Mouse (Mus musculus) left cerebral cortex, postnatal 4 days (tissue): Measurements from ENCODE around the gene Fshr. TPM values are rescaled to one million over a fixed set of nuclear protein-coding genes. Genes with fewer than 3 reads are reported as not detected.

Source experiments
- DNase-seq: peaks from one replicate; pipeline ENCODE4 v3.0.0-alpha.2; 2022
- intact Hi-C: fragments of 180-260 bp; cut with DNase I; formaldehyde crosslinking; loops from one replicate; pipeline ENCODE4 v1.15.1; 2025
- total RNA-seq, 2 experiments: library from RNA; stranded (reverse); gene quantifications; 2 replicates each; pipeline ENCODE4 v1.2.3; 2021

The Fshr gene
- total RNA-seq, 2 experiments from 2014 or later: not detected

- intact Hi-C loops: no loop called here
- DNase-seq: no peak
Observed at GRCm38 (mm10) chr17:89036049-89036448, 164.4 kb downstream of the Fshr start.

DNA sequence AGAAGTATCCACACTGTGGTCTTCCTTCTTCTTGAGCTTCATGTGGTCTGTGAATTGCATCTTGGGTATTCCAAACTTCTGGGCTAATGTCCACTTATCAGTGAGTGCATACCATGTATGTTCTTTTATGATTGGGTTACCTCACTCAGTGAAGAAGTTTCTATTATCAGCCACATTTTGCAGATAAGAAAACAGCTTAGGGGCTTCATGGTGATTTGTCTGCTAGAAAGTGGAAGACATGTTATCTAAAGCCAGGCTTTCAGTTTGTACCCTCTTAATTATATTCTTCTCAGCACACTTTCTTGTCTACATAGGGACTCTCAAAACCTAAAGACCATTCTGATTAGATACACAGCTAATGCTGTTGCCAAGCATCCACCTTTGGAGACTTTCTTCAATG is 165.8 kb downstream of the Fshr start:
- DNase-seq: no peak
- intact Hi-C loops: no loop called here

GRCm38 (mm10) chr17:89032981-89033380 is 167.5 kb downstream of the Fshr start:
- intact Hi-C loops: no loop called here
- DNase-seq: no peak

DNA sequence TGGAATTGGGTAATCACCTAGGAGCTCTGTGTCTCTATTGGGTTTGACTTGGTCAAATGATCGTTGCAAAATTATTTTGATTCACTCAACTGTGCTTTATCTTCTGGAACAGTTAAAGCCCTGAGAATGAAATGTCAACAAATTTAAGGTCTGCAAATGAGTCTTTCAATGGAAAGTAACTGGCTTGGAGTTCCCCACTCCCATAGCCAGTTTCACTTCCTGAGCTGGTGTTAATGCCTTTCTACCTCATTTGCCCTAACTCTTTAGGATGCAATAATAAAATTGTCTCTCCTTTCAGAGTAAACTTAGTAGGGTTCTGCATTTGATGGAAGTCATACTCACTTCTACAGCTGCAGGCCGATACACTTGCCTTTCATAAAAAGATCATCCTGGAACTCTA is 181.0 kb downstream of the Fshr start:
- no peak for DNase-seq
- intact Hi-C loops: no loop called here

- no peak for DNase-seq
- intact Hi-C loops: no loop called here
Observed at GRCm38 (mm10) chr17:89017002-89017401, 183.5 kb downstream of the Fshr start.

DNA sequence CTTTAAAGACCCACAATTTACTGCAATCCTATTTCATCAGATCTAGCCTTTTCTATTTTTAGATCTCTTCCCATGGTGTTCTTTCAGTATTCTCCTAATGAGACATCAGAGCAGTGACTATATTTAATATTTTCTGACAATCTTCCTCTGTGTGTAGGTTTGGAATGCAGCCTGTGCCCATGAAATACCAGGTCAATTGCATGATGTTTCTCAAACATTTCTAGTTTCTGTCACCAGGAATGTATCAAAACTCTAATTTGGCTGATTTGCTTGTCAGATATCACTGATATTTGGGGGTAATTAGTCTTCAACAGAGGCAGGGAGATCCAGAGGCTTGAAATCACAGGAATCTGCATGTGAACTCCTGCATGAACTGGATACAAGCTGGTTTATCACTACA is 186.8 kb downstream of the Fshr start:
- intact Hi-C loops: no loop called here
- DNase-seq: no peak

GRCm38 (mm10) chr17:89009117-89009516 is 191.4 kb downstream of the Fshr start:
- intact Hi-C loops: no loop called here
- DNase-seq: no peak

GRCm38 (mm10) chr17:89008680-89009079 is 191.8 kb downstream of the Fshr start:
- DNase-seq: no peak

DNA sequence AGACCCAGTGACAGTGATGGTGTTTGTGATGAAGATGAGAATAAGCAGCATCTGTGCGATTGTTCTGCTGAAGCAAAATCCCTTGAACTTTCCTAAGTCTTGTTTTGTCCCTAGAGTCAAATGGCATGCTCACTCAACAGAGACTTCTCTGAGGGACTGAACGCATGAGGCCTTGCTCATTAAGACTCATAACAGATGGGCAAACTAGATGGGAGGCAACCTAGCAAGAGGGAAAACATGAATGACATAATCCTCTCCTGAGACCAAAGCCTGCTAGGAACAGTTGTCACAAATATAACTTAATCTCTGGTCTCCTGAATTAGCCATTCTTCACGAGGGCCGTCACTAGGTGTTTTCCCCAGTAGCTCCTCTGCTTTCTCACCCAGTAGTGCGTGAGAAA is 194.5 kb downstream of the Fshr start:
- intact Hi-C loops: no loop called here
- no peak for DNase-seq

More at GRCm38 (mm10) chr17:89008680-89009079, 191.8 kb downstream of the Fshr start:
- intact Hi-C loops: no loop called here

GRCm38 (mm10) chr17:88999907-89000306 is 200.6 kb downstream of the Fshr start:
- intact Hi-C loops: no loop called here
- DNase-seq: no peak

- no peak for DNase-seq
- intact Hi-C loops: no loop called here
Observed at GRCm38 (mm10) chr17:88998243-88998642, 202.2 kb downstream of the Fshr start.

- no peak for DNase-seq
- intact Hi-C loops: no loop called here
Observed at GRCm38 (mm10) chr17:88991238-88991637, 209.2 kb downstream of the Fshr start.

GRCm38 (mm10) chr17:88980708-88981355 is 219.6 kb downstream of the Fshr start:
- DNase-seq: no peak
- intact Hi-C loops: no loop called here

- DNase-seq: no peak
- intact Hi-C loops: no loop called here
Observed at GRCm38 (mm10) chr17:88974538-88974937, 225.9 kb downstream of the Fshr start.

GRCm38 (mm10) chr17:88966028-88966427 is 234.4 kb downstream of the Fshr start:
- intact Hi-C loops: no loop called here
- DNase-seq: no peak

- DNase-seq: peak; percentile 34
- intact Hi-C loops: loop anchor here (5.0 to 10.0 kb wide), 3 partner anchors 302 to 1631 kb away; no protein-coding TSS in a partner anchor
Observed at GRCm38 (mm10) chr17:88954011-88954410, 246.5 kb downstream of the Fshr start.

- intact Hi-C loops: no loop called here
Observed at GRCm38 (mm10) chr17:88938153-88938681, 262.3 kb downstream of the Fshr start.

GRCm38 (mm10) chr17:88937341-88938152 is 262.9 kb downstream of the Fshr start:
- intact Hi-C loops: no loop called here
- DNase-seq: peak; percentile 44

More at GRCm38 (mm10) chr17:88938153-88938681, 262.3 kb downstream of the Fshr start:
- DNase-seq: peak; percentile 5

GRCm38 (mm10) chr17:88936941-88937340 is 263.5 kb downstream of the Fshr start:
- intact Hi-C loops: no loop called here

More at GRCm38 (mm10) chr17:88936941-88937340, 263.5 kb downstream of the Fshr start:
- DNase-seq: no peak
